Mouse (Mus musculus) bone marrow macrophage, adult 2 months (primary cell): ENCODE measurements around the gene Frs2.

Source experiments
- CTCF ChIP-seq: IDR thresholded peaks from 2 replicates; pipeline ENCODE4 v1.5.1; 2012; ENCODE audit warnings: low read depth, mild to moderate bottlenecking, low read length, moderate library complexity
- POLR2A ChIP-seq: IDR thresholded peaks from 2 replicates; pipeline ENCODE4 v1.6.1; 2012; ENCODE audit warnings: mild to moderate bottlenecking, low read depth, low read length, borderline replicate concordance

DNA sequence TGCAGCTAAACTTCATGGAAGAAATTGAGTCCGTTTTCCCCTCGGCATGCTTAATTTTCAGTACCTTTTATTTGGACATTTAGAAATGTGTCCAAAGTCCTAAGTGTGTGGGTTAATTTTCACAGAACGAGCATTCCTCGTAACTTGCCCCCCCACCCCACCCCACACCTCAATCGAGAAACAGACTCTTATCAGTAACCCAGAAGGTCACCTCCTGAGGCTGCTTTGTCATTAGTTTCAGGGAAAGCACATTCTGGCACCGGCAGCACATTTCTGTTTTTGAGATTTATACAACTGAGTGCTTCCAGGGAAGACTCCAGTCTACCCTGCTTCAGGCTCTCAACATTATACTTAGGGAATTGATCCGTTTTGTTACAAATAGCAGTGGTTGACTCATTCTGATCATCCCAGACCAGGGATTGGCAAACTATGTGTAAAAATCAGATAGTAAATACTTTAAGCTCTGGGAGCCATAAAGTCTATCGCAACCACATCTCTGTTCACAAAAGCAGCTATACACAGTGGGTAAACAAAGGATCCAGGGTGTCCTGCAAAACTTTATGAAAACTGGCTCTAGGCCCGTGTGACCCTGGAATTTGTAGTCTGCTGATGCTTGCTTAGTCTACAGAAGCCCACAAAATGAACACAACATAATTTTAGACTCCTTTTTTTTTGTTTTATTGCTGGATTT, 37.2 kb upstream of the Frs2 start:
- no peak for TF ChIP-seq CTCF
- no peak for TF ChIP-seq POLR2A
